Mouse (Mus musculus): ENCODE measurements around the gene Wfdc18.

The Wfdc18 gene

GRCm38 (mm10) chr11:83742731-83743355 is 34.0 kb downstream of the Wfdc18 start:
- in situ Hi-C loops (cut with MboI, MseI): no loop called here

- in situ Hi-C loops (cut with MboI, MseI): no loop called here
These were observed 34.7 kb downstream of the Wfdc18 start for GRCm38 (mm10) chr11:83743525-83743924.

DNA sequence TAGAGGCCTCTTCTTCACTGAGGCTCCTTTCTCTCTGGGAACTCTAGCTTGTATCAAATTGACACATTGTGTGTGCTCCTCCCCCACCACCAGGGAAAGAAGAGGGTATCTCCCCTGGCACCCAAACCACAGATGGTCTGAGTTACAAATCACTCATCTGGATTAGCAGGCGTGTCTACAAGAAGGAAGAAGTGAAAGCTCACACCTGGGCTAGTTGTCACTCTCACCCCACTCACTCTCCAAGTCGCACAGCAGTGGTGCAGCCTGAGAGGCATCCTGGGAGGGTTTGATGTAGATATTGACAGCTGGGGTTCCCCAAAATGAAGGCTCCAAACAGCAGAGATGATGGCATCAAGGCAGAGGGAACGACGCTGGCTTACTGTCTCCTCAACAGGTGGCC is 37.3 kb downstream of the Wfdc18 start:
- in situ Hi-C loops (cut with MboI, MseI): no loop called here

- in situ Hi-C loops (cut with MboI, MseI): no loop called here
These were observed 37.9 kb downstream of the Wfdc18 start, which contains the start of gene Wfdc21 for GRCm38 (mm10) chr11:83746681-83747080. Wfdc21 (plus strand) TSS chr11:83746940.

GRCm38 (mm10) chr11:83747376-83748265 is 38.8 kb downstream of the Wfdc18 start:
- in situ Hi-C loops (cut with MboI, MseI): no loop called here

DNA sequence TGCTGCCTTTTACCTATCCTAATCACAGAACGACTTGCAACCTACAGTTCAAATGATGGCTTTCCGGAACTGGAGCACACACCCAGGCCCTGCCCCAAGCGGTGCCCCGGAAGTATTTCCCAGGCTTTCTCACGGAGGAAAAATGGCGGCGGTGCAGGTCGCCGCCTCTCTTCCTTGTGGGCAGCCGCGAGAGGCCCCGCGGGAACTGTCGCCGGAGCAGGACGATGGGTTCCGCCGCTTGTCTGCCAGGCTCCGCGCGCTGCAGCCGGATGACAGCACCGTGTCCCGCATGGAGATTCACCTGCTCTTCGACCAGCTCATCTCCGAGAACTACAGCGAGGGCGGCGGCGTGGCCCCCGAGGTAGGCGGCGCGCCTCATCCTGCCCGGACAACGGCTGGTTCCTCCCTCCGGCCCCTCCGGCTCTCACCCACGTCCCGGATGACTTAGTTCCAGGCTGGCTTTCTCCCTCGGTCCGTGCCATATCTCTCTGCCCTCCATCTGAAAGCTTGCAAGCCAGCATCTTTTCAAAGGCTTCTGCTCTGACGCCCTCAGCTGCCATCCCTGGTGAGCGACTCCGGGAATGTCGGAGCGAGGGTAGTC is 44.9 kb downstream of the Wfdc18 start, which contains the start of gene Heatr6:
Gene Heatr6, plus strand, starts transcription at position 116 of the 601 bp plus-strand sequence.
- in situ Hi-C loops (cut with MboI, MseI): no loop called here

GRCm38 (mm10) chr11:83754227-83754626 is 45.4 kb downstream of the Wfdc18 start:
- in situ Hi-C loops (cut with MboI, MseI): no loop called here

Data from T-helper 1 cell (primary cell).